Mouse (Mus musculus): Measurements from ENCODE around the gene Epc2.

- TF ChIP-seq CTCF (IDR thresholded peaks at IDR 0.05; ENCODE audit: control insufficient read depth, insufficient read depth, insufficient read length): no peak
- no peak for TF ChIP-seq USF1 (IDR thresholded peaks at IDR 0.05; ENCODE audit: low read depth)
Measured at GRCm38 (mm10) chr2:49583311-49583710, 132.0 kb downstream of the Epc2 start.

All from C2C12 (cell line).